8 mouse cellular contexts compared by ENCODE assay signal in genomic region chr15:103183651-103184610, GRCm38 (mm10). TPM values are rescaled to one million over a fixed set of nuclear protein-coding genes. Genes with fewer than 3 reads are reported as not detected.
A peak's percentile ranks its signal among the peaks of the same experiment; 100 is the strongest.
DNase-seq lines count a peak whose midpoint lies in the region; ATAC-seq lines count a peak whose summit lies in the region.

No protein-coding gene starts in this region.

- no peaks in the 10 kb centered on the region for H3K36me3 ChIP-seq in lung, embryonic 15.5 days
- peaks cover 4% of the 10 kb centered on the region; the same call in 1 of the 2 replicates for H3K36me3 ChIP-seq in embryonic facial prominence, embryonic 13.5 days
- H3K36me3 ChIP-seq in hindbrain, embryonic 11.5 days (ENCODE audit: control insufficient read depth, insufficient read depth, low read length): no peaks in the 10 kb centered on the region
- H3K36me3 ChIP-seq in midbrain, embryonic 10.5 days: peaks cover 3% of the 10 kb centered on the region

- WGBS in lung, embryonic 15.5 days: 12% methylated on average over 25 of the region's 25 CpGs
- WGBS in embryonic facial prominence, embryonic 13.5 days: 13% methylated on average over 25 of the region's 25 CpGs
- WGBS in hindbrain, embryonic 11.5 days: 12% methylated on average over 25 of the region's 25 CpGs
- WGBS in midbrain, embryonic 10.5 days: 13% methylated on average over 25 of the region's 25 CpGs

- no peak for DNase-seq in lung, postnatal 36 days
- peak; percentile 36 for DNase-seq in hindbrain, embryonic 11.5 days (ENCODE audit: low spot score)
- DNase-seq in midbrain, embryonic 10.5 days (ENCODE audit: low spot score): peak; percentile 60
- no peak for DNase-seq in thymus, postnatal 0 days (ENCODE audit: low spot score)
- DNase-seq in thymus, postnatal 10 days (ENCODE audit: low spot score in 2 of 2): no peak

- peaks cover 29% of the 10 kb centered on the region for H3K27me3 ChIP-seq in lung, embryonic 15.5 days
- H3K27me3 ChIP-seq in embryonic facial prominence, embryonic 13.5 days: peaks cover 58% of the 10 kb centered on the region
- peaks cover 34% of the 10 kb centered on the region for H3K27me3 ChIP-seq in hindbrain, embryonic 11.5 days (ENCODE audit: control insufficient read depth, insufficient read depth, low read length)
- peaks cover 63% of the 10 kb centered on the region for H3K27me3 ChIP-seq in midbrain, embryonic 10.5 days (ENCODE audit: low read depth, poor library complexity, severe bottlenecking)

- H3K4me3 ChIP-seq in lung, embryonic 15.5 days: peak overlapping the region; percentile 40; the same call in 1 of the 2 replicates
- peak overlapping the region; percentile 35 for H3K4me3 ChIP-seq in embryonic facial prominence, embryonic 13.5 days
- no peak overlapping the region for H3K4me3 ChIP-seq in hindbrain, embryonic 11.5 days (ENCODE audit: low read depth, low read length)
- peak overlapping the region; percentile 41 for H3K4me3 ChIP-seq in midbrain, embryonic 10.5 days

- peaks cover 14% of the 10 kb centered on the region for H3K4me1 ChIP-seq in lung, embryonic 15.5 days
- H3K4me1 ChIP-seq in embryonic facial prominence, embryonic 13.5 days: peaks cover 19% of the 10 kb centered on the region
- H3K4me1 ChIP-seq in hindbrain, embryonic 11.5 days (replicated peaks; ENCODE audit: control insufficient read depth, insufficient read depth, low read length): peaks cover 3% of the 10 kb centered on the region
- peaks cover 23% of the 10 kb centered on the region for H3K4me1 ChIP-seq in midbrain, embryonic 10.5 days

- peak; percentile 19; the same call in 1 of the 2 replicates for ATAC-seq in lung, embryonic 15.5 days (ENCODE audit: borderline replicate concordance, extremely low read depth, low FRiP score, low TSS enrichment)
- no peak for ATAC-seq in embryonic facial prominence, embryonic 13.5 days (ENCODE audit: insufficient number of reproducible peaks, insufficient read depth, low FRiP score, low TSS enrichment, low read depth)
- peak; percentile 23; the same call in 1 of the 2 replicates for ATAC-seq in hindbrain, embryonic 11.5 days (ENCODE audit: low FRiP score)
- ATAC-seq in erythroblast, adult 5-6 weeks (replicated peaks; ENCODE audit: low FRiP score, poor library complexity, severe bottlenecking): no peak

- peak overlapping the region; percentile 78 for H3K4me2 ChIP-seq in lung, embryonic 15.5 days
- peak overlapping the region; percentile 64 for H3K4me2 ChIP-seq in embryonic facial prominence, embryonic 13.5 days
- peak overlapping the region; percentile 36 for H3K4me2 ChIP-seq in hindbrain, embryonic 11.5 days (replicated peaks; ENCODE audit: low read depth, low read length)

- no peak overlapping the region for H3K9ac ChIP-seq in lung, embryonic 15.5 days
- H3K9ac ChIP-seq in embryonic facial prominence, embryonic 13.5 days: peak overlapping the region; percentile 55
- no peak overlapping the region for H3K9ac ChIP-seq in hindbrain, embryonic 11.5 days (ENCODE audit: low read depth, low read length)

- H3K27ac ChIP-seq in lung, embryonic 15.5 days: no peak overlapping the region
- H3K27ac ChIP-seq in embryonic facial prominence, embryonic 13.5 days: no peak overlapping the region
- H3K27ac ChIP-seq in hindbrain, embryonic 11.5 days (ENCODE audit: low read depth, low read length): no peak overlapping the region
- H3K27ac ChIP-seq in midbrain, embryonic 10.5 days (replicated peaks): no peak overlapping the region

- no peaks in the 10 kb centered on the region for H3K9me3 ChIP-seq in lung, embryonic 15.5 days
- H3K9me3 ChIP-seq in embryonic facial prominence, embryonic 13.5 days: no peaks in the 10 kb centered on the region
- no peaks in the 10 kb centered on the region for H3K9me3 ChIP-seq in hindbrain, embryonic 11.5 days (ENCODE audit: control insufficient read depth, low read length)
- no peaks in the 10 kb centered on the region for H3K9me3 ChIP-seq in midbrain, embryonic 10.5 days (replicated peaks)

RNA-seq across cellular contexts. Expression of gene Smug1, which starts 17.0 kb away (rescaled TPM):
- 16.1 and 17.6 TPM in 2 replicates for polyA plus RNA-seq in lung, embryonic 15.5 days (2015; fragmentation: Nextera tagmentation; extraction: Ambion mirVana)
- 16.1 and 16.4 TPM in 2 replicates for polyA plus RNA-seq in embryonic facial prominence, embryonic 13.5 days (2015; fragmentation: Nextera tagmentation; extraction: Ambion mirVana)
- polyA plus RNA-seq in hindbrain, embryonic 11.5 days (2014; fragmentation: Nextera tagmentation; extraction: Ambion mirVana): 23.9 and 35.8 TPM in 2 replicates
- 24.6 and 26.4 TPM in 2 replicates for polyA plus RNA-seq in midbrain, embryonic 10.5 days (2016; fragmentation: Nextera tagmentation; extraction: Ambion mirVana)
- 7.5 and 8.9 TPM in 2 replicates for polyA plus RNA-seq in thymus, postnatal 0 days (2015; fragmentation: Nextera tagmentation; extraction: Ambion mirVana)
- total RNA-seq in erythroblast, adult 5-6 weeks (2015; ENCODE audit: low replicate concordance): 1.5 TPM in 1 of 2 replicates, not detected in the other
- total RNA-seq in erythroblast, adult 5-6 weeks (2017; ENCODE audit: low replicate concordance): 0.70 and 1.0 TPM in 2 replicates

RNA-seq across cellular contexts. Expression of gene Cbx5, which starts 55.7 kb away (rescaled TPM):
- 115 and 117 TPM in 2 replicates for polyA plus RNA-seq in lung, embryonic 15.5 days (2015; fragmentation: Nextera tagmentation; extraction: Ambion mirVana)
- polyA plus RNA-seq in embryonic facial prominence, embryonic 13.5 days (2015; fragmentation: Nextera tagmentation; extraction: Ambion mirVana): 137 and 142 TPM in 2 replicates
- 185 and 204 TPM in 2 replicates for polyA plus RNA-seq in hindbrain, embryonic 11.5 days (2014; fragmentation: Nextera tagmentation; extraction: Ambion mirVana)
- polyA plus RNA-seq in midbrain, embryonic 10.5 days (2016; fragmentation: Nextera tagmentation; extraction: Ambion mirVana): 194 and 206 TPM in 2 replicates
- polyA plus RNA-seq in thymus, postnatal 0 days (2015; fragmentation: Nextera tagmentation; extraction: Ambion mirVana): 55.7 and 60.1 TPM in 2 replicates
- total RNA-seq in erythroblast, adult 5-6 weeks (2015; ENCODE audit: low replicate concordance): 42.0 and 42.1 TPM in 2 replicates
- total RNA-seq in erythroblast, adult 5-6 weeks (2017; ENCODE audit: low replicate concordance): 49.5 and 57.4 TPM in 2 replicates

RNA-seq across cellular contexts. Expression of gene Hnrnpa1, which starts 56.3 kb away (rescaled TPM):
- polyA plus RNA-seq in lung, embryonic 15.5 days (2015; fragmentation: Nextera tagmentation; extraction: Ambion mirVana): 860 and 895 TPM in 2 replicates
- 1,090 and 1,133 TPM in 2 replicates for polyA plus RNA-seq in embryonic facial prominence, embryonic 13.5 days (2015; fragmentation: Nextera tagmentation; extraction: Ambion mirVana)
- polyA plus RNA-seq in hindbrain, embryonic 11.5 days (2014; fragmentation: Nextera tagmentation; extraction: Ambion mirVana): 1,309 and 1,311 TPM in 2 replicates
- 1,542 and 1,692 TPM in 2 replicates for polyA plus RNA-seq in midbrain, embryonic 10.5 days (2016; fragmentation: Nextera tagmentation; extraction: Ambion mirVana)
- polyA plus RNA-seq in thymus, postnatal 0 days (2015; fragmentation: Nextera tagmentation; extraction: Ambion mirVana): 683 and 713 TPM in 2 replicates
- total RNA-seq in erythroblast, adult 5-6 weeks (2015; ENCODE audit: low replicate concordance): 130 and 135 TPM in 2 replicates
- 189 and 286 TPM in 2 replicates for total RNA-seq in erythroblast, adult 5-6 weeks (2017; ENCODE audit: low replicate concordance)

Comparison
In these comparisons a context has a peak if more than half of its experiments do, and no peak if none do; other contexts are left out.
1. ATAC-seq: peak in lung, embryonic 15.5 days (single experiment) and hindbrain, embryonic 11.5 days (single experiment); none in embryonic facial prominence, embryonic 13.5 days (single experiment) and erythroblast, adult 5-6 weeks (single experiment).
2. DNase-seq: peak in hindbrain, embryonic 11.5 days (single experiment) and midbrain, embryonic 10.5 days (single experiment); none in lung, postnatal 36 days (single experiment), thymus, postnatal 0 days (single experiment) and thymus, postnatal 10 days (0 of 2).
3. Peak in every context shown above with its lines, with median percentiles within 50 percentile points of each other: H3K4me2 ChIP-seq.